Mouse (Mus musculus) embryo, embryonic 11 days (tissue): ENCODE results near the gene AC134908.4.
A peak's percentile ranks its signal among the peaks of the same experiment; 100 is the strongest.
"Not testable (repeated sequence)": the region's sequence is repeated elsewhere in the genome, so short reads cannot be mapped to it uniquely, and the experiment has no call there.

Source experiments
- DNase-seq: peaks from one replicate; pipeline ENCODE4 v3.0.0-alpha.2; 2015

The AC134908.4 gene

GRCm38 (mm10) chr17:25762591-25762990 is 32.9 kb downstream of the AC134908.4 start:
- no peak for DNase-seq

GRCm38 (mm10) chr17:25761561-25761970 is 33.9 kb downstream of the AC134908.4 start:
- DNase-seq: peak; percentile 24

DNA sequence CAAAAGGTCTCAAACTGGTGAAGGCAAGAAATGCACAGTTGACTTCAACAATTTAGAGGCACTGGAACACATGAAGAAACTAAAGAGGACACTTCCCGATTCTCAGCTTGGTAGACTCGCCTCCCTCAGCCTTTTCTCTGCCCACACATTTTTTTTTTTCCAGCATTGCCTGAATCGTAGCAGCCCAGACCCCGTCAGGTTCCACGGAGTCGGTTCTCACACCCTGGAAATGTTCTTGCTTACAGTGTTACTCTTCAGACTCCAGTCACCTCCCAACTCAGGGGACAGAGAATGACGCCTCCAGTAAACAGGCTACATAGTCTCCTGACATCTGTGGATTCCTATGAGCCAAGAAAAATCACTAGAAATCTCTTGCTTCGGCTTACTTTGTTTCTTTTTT is 35.3 kb downstream of the AC134908.4 start:
- no peak for DNase-seq

DNA sequence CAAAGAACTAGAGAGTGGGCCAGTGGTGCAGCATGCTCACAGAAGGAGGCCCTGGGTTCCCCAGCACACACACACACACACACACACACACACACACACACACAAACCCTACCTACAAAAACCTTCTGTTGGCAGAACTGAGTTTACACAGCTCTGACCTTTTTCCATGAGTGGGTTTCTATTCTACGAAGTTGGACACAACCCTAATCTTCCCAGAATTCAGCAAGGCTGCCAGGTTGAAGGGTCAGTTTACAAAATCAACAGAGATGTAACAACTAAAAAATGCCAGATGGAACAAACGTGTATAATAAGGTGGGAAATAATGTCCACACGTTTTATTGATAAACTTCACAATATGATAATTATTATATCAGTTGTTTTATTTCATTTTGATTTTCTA is 37.8 kb downstream of the AC134908.4 start:
- DNase-seq: no peak

- no peak for DNase-seq
Measured at GRCm38 (mm10) chr17:25756378-25757242, 38.8 kb downstream of the AC134908.4 start.

- peak; percentile 34 for DNase-seq
Measured at GRCm38 (mm10) chr17:25755627-25756377, 39.7 kb downstream of the AC134908.4 start.

DNA sequence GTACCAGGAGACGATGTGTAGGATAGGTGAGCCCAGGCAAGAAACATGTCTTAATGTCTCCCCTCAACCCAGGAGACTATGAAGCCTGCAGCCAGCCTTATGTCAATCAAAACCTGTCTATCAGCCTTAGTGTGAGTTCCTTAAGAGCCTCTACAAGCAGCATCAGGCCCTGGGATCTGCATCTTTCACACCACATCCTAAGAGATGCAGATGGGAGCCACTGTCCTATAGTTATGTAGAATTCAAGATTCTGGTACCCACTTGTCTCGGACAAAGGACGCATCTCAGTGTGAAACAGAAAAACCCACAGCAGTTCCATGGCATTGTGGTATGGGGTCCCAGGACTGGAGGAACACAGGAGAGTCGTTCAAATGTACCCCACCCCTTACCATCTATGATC is 40.4 kb downstream of the AC134908.4 start:
- no peak for DNase-seq

DNA sequence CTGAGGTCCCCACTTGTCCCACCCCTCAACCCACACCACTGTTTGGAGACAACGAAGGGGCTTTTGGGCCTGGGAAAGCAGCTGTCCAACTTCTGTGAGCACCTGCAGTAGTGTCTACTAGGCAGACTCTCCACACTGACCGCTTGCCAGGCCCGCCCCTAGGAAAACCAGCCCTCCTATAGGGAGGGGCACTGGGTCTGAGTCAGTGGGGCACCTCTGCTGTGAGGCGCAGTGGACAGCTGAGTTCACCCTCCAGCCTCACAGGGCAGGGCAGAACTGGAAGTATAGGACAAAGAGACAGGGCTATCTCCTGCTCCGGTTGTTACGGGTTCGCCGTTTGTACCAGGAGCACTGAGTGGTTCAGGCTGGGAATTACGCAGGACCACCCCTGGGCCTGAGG is 41.2 kb downstream of the AC134908.4 start, which contains the start of gene Msln:
TSS of gene Msln (minus strand) at position 138 of the 400 bp plus-strand sequence.
- no peak for DNase-seq

- no peak for DNase-seq
Measured at GRCm38 (mm10) chr17:25751446-25751845, 44.0 kb downstream of the AC134908.4 start.

DNA sequence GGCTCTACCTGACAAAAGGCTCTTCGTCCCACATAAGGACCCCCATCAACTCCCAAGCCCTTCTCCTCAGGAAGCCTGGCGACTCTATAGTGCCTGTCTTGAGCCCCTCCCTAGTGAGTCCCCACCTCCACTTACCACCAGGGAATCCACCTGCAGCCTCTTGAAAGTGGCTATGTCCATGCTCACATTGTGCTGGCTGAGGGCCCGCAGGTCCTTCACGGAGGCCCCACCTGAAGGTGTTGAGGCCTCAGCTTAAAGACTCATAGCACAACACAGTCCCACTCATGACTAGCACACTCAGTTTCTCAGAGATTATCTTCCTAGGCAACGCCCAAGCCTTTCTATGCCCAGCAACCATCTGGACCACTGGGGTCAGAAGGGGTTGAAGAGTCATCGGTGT is 46.1 kb downstream of the AC134908.4 start:
- no peak for DNase-seq

DNA sequence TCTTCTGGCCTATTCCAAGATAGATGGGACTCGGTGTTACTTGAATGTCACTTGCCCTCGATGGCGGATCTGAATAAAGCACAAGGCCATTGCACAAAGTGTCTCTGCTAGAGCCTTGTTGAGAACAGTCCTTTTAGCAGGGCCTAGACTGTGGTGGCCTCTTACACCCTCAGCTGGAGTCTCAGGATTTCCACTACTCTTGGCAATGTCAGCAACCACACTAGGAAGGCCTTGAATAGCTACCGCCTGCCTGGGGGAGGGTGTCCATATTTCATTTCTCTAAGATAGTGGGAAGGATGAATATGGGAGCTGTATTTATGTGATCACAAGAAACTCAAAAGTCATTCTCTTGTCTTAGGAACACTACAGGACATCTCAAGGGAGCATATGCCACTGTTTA is 47.2 kb downstream of the AC134908.4 start:
- no peak for DNase-seq

DNA sequence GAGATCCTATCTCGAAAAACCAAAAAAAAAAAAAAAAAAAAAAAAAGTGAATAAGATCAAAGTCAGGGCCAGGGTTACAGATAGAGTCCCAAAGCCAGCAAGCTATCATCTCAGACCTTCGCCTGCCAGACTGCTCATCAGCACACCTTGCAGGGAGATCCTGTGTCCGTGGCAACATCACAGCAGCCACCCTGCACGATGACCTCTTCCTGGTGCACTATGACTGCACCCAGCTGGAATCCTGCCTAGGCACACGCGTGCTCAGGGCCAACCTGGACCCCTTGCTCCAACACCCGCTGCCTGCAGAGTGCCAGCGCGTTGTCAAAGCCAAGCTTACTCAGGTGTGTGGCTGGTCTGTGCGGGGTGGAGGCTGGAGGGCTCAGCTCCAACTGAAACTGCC is 51.1 kb downstream of the AC134908.4 start:
- no peak for DNase-seq

GRCm38 (mm10) chr17:25743831-25744230 is 51.6 kb downstream of the AC134908.4 start:
- no peak for DNase-seq

- DNase-seq: not testable (repeated sequence)
Measured at GRCm38 (mm10) chr17:25741471-25741870, 54.0 kb downstream of the AC134908.4 start.
